Mouse (Mus musculus) liver, embryonic 12.5 days (tissue): ENCODE results near the gene Pkib. TPM values are rescaled to one million over a fixed set of nuclear protein-coding genes. Genes with fewer than 3 reads are reported as not detected.

Experiments used
- ATAC-seq: fragments of 200-750 bp; cut with Nextera tagmentation; 2 replicates; pipeline ENCODE4 v1.8.0; 2017; ENCODE audit warnings: moderate number of reproducible peaks, mild to moderate bottlenecking, moderate library complexity
- H3K27ac ChIP-seq: fragments of 300-500 bp; sonication (generic); 2 replicates; pipeline ENCODE4 v1.5.1; 2016; ENCODE audit warnings: mild to moderate bottlenecking
- H3K27me3 ChIP-seq: fragments of 300-500 bp; sonication (generic); replicated peaks from 2 replicates; pipeline ENCODE4 v1.6.1; 2016; ENCODE audit warnings: mild to moderate bottlenecking, moderate library complexity
- H3K36me3 ChIP-seq: fragments of 300-500 bp; sonication (generic); 2 replicates; pipeline ENCODE4 v1.6.1; 2016; ENCODE audit warnings: mild to moderate bottlenecking, moderate library complexity
- H3K4me1 ChIP-seq: fragments of 300-500 bp; sonication (generic); 2 replicates; pipeline ENCODE4 v1.6.1; 2016
- H3K4me2 ChIP-seq: fragments of 300-500 bp; sonication (generic); 2 replicates; pipeline ENCODE4 v1.6.1; 2016; ENCODE audit warnings: mild to moderate bottlenecking, moderate library complexity
- H3K4me3 ChIP-seq: fragments of 300-500 bp; sonication (generic); 2 replicates; pipeline ENCODE4 v1.5.1; 2016; ENCODE audit warnings: mild to moderate bottlenecking, moderate library complexity
- H3K9ac ChIP-seq: fragments of 300-500 bp; sonication (generic); 2 replicates; pipeline ENCODE4 v1.6.1; 2016; ENCODE audit warnings: mild to moderate bottlenecking, moderate library complexity
- H3K9me3 ChIP-seq: fragments of 300-500 bp; sonication (generic); replicated peaks from 2 replicates; pipeline ENCODE4 v1.6.1; 2016; ENCODE audit warnings: mild to moderate bottlenecking, moderate library complexity
- WGBS: fragments of 180-500 bp; shearing (Covaris S2); methylation state at CpG from one replicate; pipeline ENCODE4 v1.1.7; 2016; ENCODE audit not compliant: insufficient replicate concordance; 5-methylcytosine and 5-hydroxymethylcytosine counted together
- polyA plus RNA-seq: library from polyadenylated mRNA; unstranded; fragments of >200 nt; fragmentation: Nextera tagmentation; extraction: Ambion mirVana; gene quantifications from 2 replicates; pipeline ENCODE4 v1.2.1, GENCODE M21; 2016

Pkib gene
- polyA plus RNA-seq, 1 experiment from 2014 or later, result 1.9 TPM

- Histone ChIP-seq H3K4me2 (no peak overlapping the region), H3K36me3 (no peaks in the 10 kb centered on the region), H3K4me3 (no peak overlapping the region), H3K9ac (no peak overlapping the region), H3K4me1 (no peaks in the 10 kb centered on the region), H3K9me3 (no peaks in the 10 kb centered on the region), H3K27ac (no peak overlapping the region), H3K27me3 (no peaks in the 10 kb centered on the region)
- 66% methylated on average over 1 of the region's 1 CpGs for WGBS
- ATAC-seq, result no peak
These were observed 21.5 kb downstream of the Pkib start for GRCm38 (mm10) chr10:57653297-57653696.

DNA sequence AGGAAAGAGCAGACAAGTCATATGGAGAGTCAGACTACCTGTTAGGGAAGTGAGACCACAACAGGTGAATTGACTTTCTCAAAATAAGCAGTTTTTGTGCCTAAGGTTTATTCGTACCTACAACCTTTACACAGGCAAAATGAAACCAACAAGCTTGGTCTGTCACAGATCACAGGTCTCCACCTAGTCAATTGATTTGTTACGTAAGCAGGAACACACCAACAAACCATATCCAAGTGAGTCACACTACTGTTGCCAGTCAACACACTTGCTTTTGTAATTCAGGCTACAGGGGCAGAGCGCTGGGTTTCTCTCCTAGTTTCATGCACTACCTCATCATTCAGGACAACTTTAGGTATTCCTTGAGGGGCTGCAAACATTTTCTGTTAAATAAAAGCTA is 28.7 kb downstream of the Pkib start:
- no peak overlapping the region for H3K27ac ChIP-seq
- no peaks in the 10 kb centered on the region for H3K4me1 ChIP-seq
- H3K9ac ChIP-seq, result no peak overlapping the region

DNA sequence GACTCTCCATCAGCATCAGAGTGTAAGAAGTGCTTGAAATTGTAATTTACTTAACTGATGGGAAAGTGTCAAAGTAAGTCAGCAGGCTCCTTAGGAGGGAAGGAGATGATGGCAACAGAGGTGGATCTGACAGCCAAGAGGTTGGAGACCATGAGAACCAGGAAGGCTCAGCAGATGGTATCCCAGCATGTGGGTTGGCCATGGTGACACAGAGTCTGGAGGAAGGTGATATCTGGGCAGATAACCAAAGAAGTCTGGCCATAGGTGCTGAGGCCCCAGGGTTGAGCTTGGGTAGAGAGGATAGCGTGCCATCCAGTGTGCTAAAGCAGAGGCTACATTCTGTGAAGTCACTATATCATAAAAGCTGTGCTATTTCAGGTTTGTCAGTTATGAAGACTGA is 32.0 kb downstream of the Pkib start:
- ATAC-seq, result no peak

More for the DNA sequence above, 28.7 kb downstream of the Pkib start:
- Histone ChIP-seq H3K4me3 (no peak overlapping the region), H3K36me3 (no peaks in the 10 kb centered on the region), H3K4me2 (no peak overlapping the region), H3K27me3 (no peaks in the 10 kb centered on the region), H3K9me3 (no peaks in the 10 kb centered on the region)
- WGBS, result 75% methylated on average over 3 of the region's 3 CpGs
- no peak for ATAC-seq

DNA sequence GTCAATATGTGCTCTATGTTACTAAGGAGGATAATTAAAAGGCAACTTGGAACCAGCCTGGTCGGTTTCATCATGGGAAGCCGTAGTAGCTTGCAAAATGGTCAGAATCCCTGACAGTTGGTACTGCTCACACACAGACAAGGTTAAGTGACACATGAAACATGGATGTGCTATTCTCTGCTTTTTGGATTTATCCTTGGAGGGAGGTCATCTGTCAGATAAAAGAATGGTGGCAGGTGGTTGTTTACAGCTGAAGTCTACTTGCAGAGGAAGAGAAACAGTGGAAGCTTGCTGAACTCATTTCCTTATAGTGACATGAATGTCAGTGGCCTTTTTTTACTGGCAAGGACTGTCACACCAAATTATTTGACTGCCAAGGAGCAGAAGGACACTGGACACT is 32.5 kb downstream of the Pkib start:
- Histone ChIP-seq H3K9ac (no peak overlapping the region), H3K4me3 (no peak overlapping the region), H3K4me2 (no peak overlapping the region), H3K27me3 (no peaks in the 10 kb centered on the region), H3K27ac (no peak overlapping the region), H3K36me3 (no peaks in the 10 kb centered on the region), H3K9me3 (no peaks in the 10 kb centered on the region), H3K4me1 (no peaks in the 10 kb centered on the region)
- no peak for ATAC-seq
- 80% methylated on average over 2 of the region's 2 CpGs for WGBS

More for the DNA sequence above, 32.0 kb downstream of the Pkib start:
- H3K9ac ChIP-seq, result no peak overlapping the region
- no peaks in the 10 kb centered on the region for H3K9me3 ChIP-seq
- no peak overlapping the region for H3K27ac ChIP-seq
- H3K4me2 ChIP-seq, result no peak overlapping the region
- no peaks in the 10 kb centered on the region for H3K27me3 ChIP-seq
- H3K4me3 ChIP-seq, result no peak overlapping the region
- H3K4me1 ChIP-seq, result no peaks in the 10 kb centered on the region
- H3K36me3 ChIP-seq, result no peaks in the 10 kb centered on the region
- WGBS, result 79% methylated on average over 1 of the region's 1 CpGs

- Histone ChIP-seq H3K4me3 (no peak overlapping the region), H3K27me3 (no peaks in the 10 kb centered on the region), H3K9ac (no peak overlapping the region), H3K4me1 (no peaks in the 10 kb centered on the region), H3K9me3 (no peaks in the 10 kb centered on the region), H3K4me2 (no peak overlapping the region), H3K27ac (no peak overlapping the region), H3K36me3 (no peaks in the 10 kb centered on the region)
- ATAC-seq, result no peak
These were observed 44.0 kb downstream of the Pkib start for GRCm38 (mm10) chr10:57675740-57676139.

DNA sequence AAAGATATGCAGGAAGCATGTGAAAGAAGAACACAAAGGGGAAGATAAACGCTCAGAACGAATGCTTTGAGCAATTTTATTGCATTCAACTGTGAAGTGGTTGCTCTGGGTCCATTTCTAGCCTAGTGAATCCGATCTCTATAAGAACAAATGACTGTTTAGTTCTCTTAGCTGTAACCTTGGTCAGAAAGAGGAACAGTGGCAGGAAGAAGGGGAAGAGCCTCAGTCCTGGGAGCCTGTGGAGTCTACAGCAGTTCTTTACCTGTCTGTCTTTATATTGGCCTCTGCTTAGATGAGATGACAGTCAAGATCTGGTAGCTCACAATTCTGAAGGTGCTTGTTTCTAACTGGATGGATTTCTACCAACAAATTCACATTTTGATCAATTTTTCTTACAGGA is 56.2 kb downstream of the Pkib start:
- no peaks in the 10 kb centered on the region for H3K27me3 ChIP-seq
- no peak overlapping the region for H3K4me2 ChIP-seq
- ATAC-seq, result no peak
- H3K9me3 ChIP-seq, result no peaks in the 10 kb centered on the region
- H3K27ac ChIP-seq, result no peak overlapping the region
- 55% methylated on average over 3 of the region's 3 CpGs for WGBS
- no peaks in the 10 kb centered on the region for H3K36me3 ChIP-seq
- no peaks in the 10 kb centered on the region for H3K4me1 ChIP-seq
- no peak overlapping the region for H3K4me3 ChIP-seq
- H3K9ac ChIP-seq, result no peak overlapping the region

DNA sequence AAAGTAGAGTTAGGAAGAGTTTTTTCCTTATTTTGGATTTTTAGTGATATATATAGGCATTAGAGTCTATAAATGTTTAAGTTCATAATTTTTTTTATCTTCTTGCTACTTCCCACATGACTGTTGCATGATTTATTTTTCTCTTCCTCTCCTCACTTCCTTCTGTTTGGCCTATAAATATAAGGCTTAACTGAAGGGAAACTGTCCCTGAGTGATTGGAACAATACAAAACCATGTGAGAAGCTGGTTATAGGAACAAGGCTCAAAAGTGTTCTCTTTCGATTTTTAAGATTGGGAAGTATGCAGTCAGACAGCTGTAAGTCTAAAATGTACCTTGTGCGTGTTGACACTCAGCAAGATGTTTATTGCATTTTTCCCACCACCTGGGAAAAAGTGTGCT is 58.4 kb downstream of the Pkib start:
- Histone ChIP-seq H3K36me3 (no peaks in the 10 kb centered on the region), H3K27ac (no peak overlapping the region), H3K4me3 (no peak overlapping the region), H3K4me2 (no peak overlapping the region), H3K27me3 (no peaks in the 10 kb centered on the region), H3K9ac (no peak overlapping the region), H3K4me1 (no peaks in the 10 kb centered on the region), H3K9me3 (no peaks in the 10 kb centered on the region)
- WGBS, result 40% methylated on average over 2 of the region's 2 CpGs
- no peak for ATAC-seq

DNA sequence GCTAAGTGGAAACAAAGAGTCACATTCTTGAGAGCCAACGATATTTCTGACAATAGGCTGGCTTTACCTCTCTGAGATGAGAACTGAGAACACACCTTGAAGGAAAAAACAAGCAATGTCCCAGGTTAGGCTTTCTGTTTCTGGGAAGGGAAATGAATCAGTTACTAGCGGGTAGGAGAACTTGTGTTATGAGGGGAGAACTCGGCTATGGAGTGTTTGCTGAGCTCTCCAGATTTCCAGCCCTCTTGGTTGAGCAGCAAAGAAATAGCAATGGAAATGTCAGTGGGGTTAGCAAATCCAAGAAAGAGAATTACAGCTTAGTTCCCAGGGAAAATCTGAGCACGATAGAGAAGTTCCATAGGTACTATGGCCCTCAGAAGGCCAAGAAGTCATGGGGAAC is 70.5 kb downstream of the Pkib start:
- Histone ChIP-seq H3K4me2 (no peak overlapping the region), H3K9me3 (no peaks in the 10 kb centered on the region), H3K27me3 (no peaks in the 10 kb centered on the region), H3K4me1 (no peaks in the 10 kb centered on the region), H3K9ac (no peak overlapping the region), H3K4me3 (no peak overlapping the region), H3K27ac (no peak overlapping the region), H3K36me3 (no peaks in the 10 kb centered on the region)
- 66% methylated on average over 4 of the region's 4 CpGs for WGBS
- no peak for ATAC-seq

GRCm38 (mm10) chr10:57721035-57721434 is 89.3 kb downstream of the Pkib start:
- H3K4me1 ChIP-seq, result no peaks in the 10 kb centered on the region

DNA sequence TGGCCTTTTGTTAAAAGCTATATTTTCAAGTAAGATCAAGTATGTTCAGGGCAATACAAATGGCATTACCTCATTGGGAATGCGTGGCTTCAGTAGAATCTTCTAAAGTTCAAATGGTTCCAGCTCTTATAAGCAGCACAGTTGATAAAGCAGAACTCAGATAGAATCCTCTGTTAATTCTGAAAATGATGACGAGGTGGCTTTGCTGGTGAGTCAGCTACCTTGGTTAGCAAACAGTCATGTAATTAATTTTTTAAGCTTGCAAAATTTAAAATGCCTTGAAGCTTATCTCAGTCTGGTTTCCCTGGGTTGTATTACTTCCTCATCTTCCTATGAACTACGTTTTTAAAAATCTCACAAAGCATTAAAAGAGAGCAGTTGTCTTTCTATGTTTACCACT is 90.6 kb downstream of the Pkib start:
- H3K27me3 ChIP-seq, result no peaks in the 10 kb centered on the region
- no peak for ATAC-seq
- H3K36me3 ChIP-seq, result no peaks in the 10 kb centered on the region
- H3K4me1 ChIP-seq, result no peaks in the 10 kb centered on the region
- no peak overlapping the region for H3K27ac ChIP-seq
- no peak overlapping the region for H3K9ac ChIP-seq
- 42% methylated on average over 3 of the region's 3 CpGs for WGBS
- H3K4me2 ChIP-seq, result no peak overlapping the region
- H3K4me3 ChIP-seq, result no peak overlapping the region
- H3K9me3 ChIP-seq, result no peaks in the 10 kb centered on the region

More at GRCm38 (mm10) chr10:57721035-57721434, 89.3 kb downstream of the Pkib start:
- Histone ChIP-seq H3K36me3 (no peaks in the 10 kb centered on the region), H3K4me2 (no peak overlapping the region), H3K4me3 (no peak overlapping the region), H3K9me3 (no peaks in the 10 kb centered on the region), H3K27ac (no peak overlapping the region), H3K27me3 (no peaks in the 10 kb centered on the region), H3K9ac (no peak overlapping the region)
- no peak for ATAC-seq

GRCm38 (mm10) chr10:57727666-57728065 is 95.9 kb downstream of the Pkib start:
- Histone ChIP-seq H3K36me3 (no peaks in the 10 kb centered on the region), H3K9ac (no peak overlapping the region), H3K4me2 (no peak overlapping the region), H3K27me3 (no peaks in the 10 kb centered on the region), H3K4me1 (no peaks in the 10 kb centered on the region), H3K27ac (no peak overlapping the region), H3K9me3 (no peaks in the 10 kb centered on the region), H3K4me3 (no peak overlapping the region)
- ATAC-seq, result no peak
- 34% methylated on average over 8 of the region's 8 CpGs for WGBS

- H3K4me2 ChIP-seq, result no peak overlapping the region
- H3K4me3 ChIP-seq, result no peak overlapping the region
- H3K27ac ChIP-seq, result no peak overlapping the region
- 46% methylated on average over 3 of the region's 3 CpGs for WGBS
- H3K9ac ChIP-seq, result no peak overlapping the region
- H3K9me3 ChIP-seq, result no peaks in the 10 kb centered on the region
- ATAC-seq, result no peak
- no peaks in the 10 kb centered on the region for H3K36me3 ChIP-seq
- H3K4me1 ChIP-seq, result no peaks in the 10 kb centered on the region
- no peaks in the 10 kb centered on the region for H3K27me3 ChIP-seq
These were observed 99.9 kb downstream of the Pkib start for GRCm38 (mm10) chr10:57731672-57732071.

DNA sequence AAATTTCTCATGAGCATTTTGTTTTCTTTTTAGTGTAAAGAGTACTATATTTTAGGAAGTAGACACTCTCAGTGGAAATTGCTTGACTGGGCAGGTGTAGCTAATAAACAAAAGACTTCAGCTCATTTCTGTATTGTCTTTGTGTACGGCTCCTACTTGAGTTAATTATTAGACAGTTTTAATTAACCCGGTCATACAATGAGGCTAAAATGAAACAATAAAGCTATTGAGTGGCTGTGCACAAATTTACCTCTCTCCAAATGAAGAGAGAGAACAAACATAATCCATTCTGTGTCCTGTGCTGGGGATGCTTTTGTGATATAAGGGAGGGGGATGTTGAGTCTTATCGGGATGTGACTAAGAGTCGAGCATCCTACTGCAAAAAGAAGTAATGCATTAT is 109.0 kb downstream of the Pkib start:
- no peak overlapping the region for H3K27ac ChIP-seq
- H3K4me2 ChIP-seq, result no peak overlapping the region
- no peaks in the 10 kb centered on the region for H3K9me3 ChIP-seq
- no peak overlapping the region for H3K4me3 ChIP-seq
- no peaks in the 10 kb centered on the region for H3K27me3 ChIP-seq
- 62% methylated on average over 4 of the region's 4 CpGs for WGBS
- H3K36me3 ChIP-seq, result no peaks in the 10 kb centered on the region
- no peak for ATAC-seq
- no peaks in the 10 kb centered on the region for H3K4me1 ChIP-seq
- no peak overlapping the region for H3K9ac ChIP-seq
